In genomic region chr12:40585456-40586141, GRCm38 (mm10) we compare ENCODE assay signal across 28 mouse cellular contexts.
A peak's percentile ranks its signal among the peaks of the same experiment; 100 is the strongest.
DNase-seq lines count a peak whose midpoint lies in the region; TF ChIP-seq lines count a peak whose summit lies in the region.
"Had no signal": no experiment of that assay in that cellular context is flagged by ENCODE, and none has a peak within 500 bp of the region (broad histone marks: within the 10 kb centered on the region; RNA-seq: fewer than 3 reads in every experiment).

No protein-coding gene starts in this region.

- peaks cover 21% of the 10 kb centered on the region for H3K4me1 ChIP-seq in bone marrow macrophage, adult 2 months (ENCODE audit: control insufficient read depth, insufficient read depth, low read length)
- peaks cover 11% of the 10 kb centered on the region for H3K4me1 ChIP-seq in embryonic fibroblast, embryonic 13.5 days (ENCODE audit: control insufficient read depth, insufficient read depth, low read length)
- H3K4me1 ChIP-seq: liver, embryonic 15.5 days; lung, embryonic 15.5 days; midbrain, embryonic 13.5 days; neural tube, embryonic 15.5 days had no signal

- no peak for TF ChIP-seq POLR2A in bone marrow macrophage, adult 2 months (IDR thresholded peaks at IDR 0.05; ENCODE audit: borderline replicate concordance, low read depth, low read length)
- no peak for TF ChIP-seq POLR2A in embryonic fibroblast, embryonic 13.5 days (IDR thresholded peaks at IDR 0.05; ENCODE audit: low read depth, low read length)

- no peak for TF ChIP-seq CTCF in left cerebral cortex, adult 2 months (IDR thresholded peaks at IDR 0.05)
- no peak for TF ChIP-seq CTCF in bone marrow macrophage, adult 2 months (IDR thresholded peaks at IDR 0.05; ENCODE audit: low read depth, low read length)
- no peak for TF ChIP-seq CTCF in embryonic fibroblast, embryonic 13.5 days (IDR thresholded peaks at IDR 0.05; ENCODE audit: borderline replicate concordance, insufficient read depth, low read length)

- DNase-seq in left cerebral cortex, adult 2 months (ENCODE audit: extremely low spot score in 1 of 2, low spot score in 2 of 2), result no peak
- DNase-seq in left cerebral cortex, adult 8-10 months (ENCODE audit: low spot score in 2 of 2), result no peak
- peak; percentile 23 to 27 for DNase-seq in monocyte, adult 2 months (ENCODE audit: low read depth in 1 of 2, low spot score in 2 of 2)
- no peak for DNase-seq in frontal cortex, postnatal 14 days (ENCODE audit: low spot score in 2 of 2)
- no peak for DNase-seq in frontal cortex, postnatal 25 days (ENCODE audit: low spot score in 2 of 2)
- DNase-seq: adrenal gland, postnatal 36 days; cerebellum, adult 8-10 months; cerebellum, postnatal 25 days; gastrocnemius, postnatal 25 days; heart, adult 2 months; heart, postnatal 4 days; kidney, adult 11 months; kidney, postnatal 14 days; left cerebral cortex, postnatal 4 days; right cerebral cortex, postnatal 25 days; thymus, adult 18-20 months; thymus, postnatal 25 days had no signal

- intact Hi-C loops in left cerebral cortex, adult 2 months (cut with DNase I), result no loop called here

- H3K4me3 ChIP-seq in left cerebral cortex, adult 2 months, result no peak overlapping the region
- H3K4me3 ChIP-seq in bone marrow macrophage, adult 2 months (ENCODE audit: insufficient read depth, low read length), result no peak overlapping the region
- H3K4me3 ChIP-seq in embryonic fibroblast, embryonic 13.5 days (ENCODE audit: insufficient read depth, low read length), result no peak overlapping the region
- H3K4me3 ChIP-seq: embryonic facial prominence, embryonic 13.5 days; erythroblast, embryonic 14.5 days; heart, adult 2 months; heart, embryonic 12.5 days; liver, embryonic 15.5 days; lung, embryonic 15.5 days; midbrain, embryonic 13.5 days; neural tube, embryonic 15.5 days had no signal

- peak overlapping the region; percentile 3; the same call in 1 of the 2 replicates for H3K27ac ChIP-seq in left cerebral cortex, adult 2 months
- H3K27ac ChIP-seq in bone marrow macrophage, adult 2 months (ENCODE audit: insufficient read depth, low read depth, low read length), result peak overlapping the region; percentile 81
- H3K27ac ChIP-seq in embryonic fibroblast, embryonic 13.5 days (ENCODE audit: insufficient read depth, low read length), result peak overlapping the region; percentile 91
- H3K27ac ChIP-seq: embryonic facial prominence, embryonic 13.5 days; heart, adult 2 months; hindbrain, embryonic 14.5 days; liver, embryonic 15.5 days; lung, embryonic 15.5 days; midbrain, embryonic 13.5 days; neural tube, embryonic 15.5 days; stomach, postnatal 0 days had no signal

Comparison
In these comparisons a context has a peak if more than half of its experiments do, and no peak if none do; other contexts are left out.
1. DNase-seq: peak in monocyte, adult 2 months (2 of 2); none in left cerebral cortex, adult 2 months (0 of 2), left cerebral cortex, adult 8-10 months (0 of 2), frontal cortex, postnatal 14 days (0 of 2) and frontal cortex, postnatal 25 days (0 of 2).
2. H3K27ac ChIP-seq: peak in every context shown above with its lines; median percentile 91 in embryonic fibroblast, embryonic 13.5 days; 81 in bone marrow macrophage, adult 2 months; 3 in left cerebral cortex, adult 2 months.